ENCODE assay signal across 6 mouse cellular contexts in the genomic region with DNA sequence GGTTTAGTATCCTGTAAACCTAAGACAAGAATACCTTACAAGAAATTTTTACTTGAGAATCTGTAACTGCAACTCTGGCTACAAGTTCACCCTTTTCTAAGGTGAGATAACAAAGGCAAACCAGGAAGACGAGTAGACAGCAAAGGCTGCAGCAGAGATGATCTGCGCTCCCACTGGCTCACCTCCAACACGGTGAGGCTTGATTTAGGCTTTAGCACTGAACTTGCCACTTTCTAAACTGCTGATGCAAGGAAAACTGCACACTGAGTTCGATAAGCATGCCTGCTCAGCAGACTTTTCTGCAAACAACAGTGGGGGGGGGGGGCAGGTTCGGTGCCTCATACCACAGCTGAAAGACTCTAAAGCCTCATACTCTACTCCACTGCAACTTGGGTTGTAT. TPM values are rescaled to one million over a fixed set of nuclear protein-coding genes. Genes with fewer than 3 reads are reported as not detected.
"Had no signal": no experiment of that assay in that cellular context is flagged by ENCODE, and none has a peak within 500 bp of the region (broad histone marks: within the 10 kb centered on the region; RNA-seq: fewer than 3 reads in every experiment).

No protein-coding gene starts in this region.

RNA-seq across cellular contexts. Expression of a gene that starts 17.2 kb away (rescaled TPM):
- total RNA-seq: midbrain, postnatal 0 days had no signal
- polyA plus RNA-seq: midbrain, embryonic 11.5 days; midbrain, embryonic 13.5 days; midbrain, embryonic 15.5 days; midbrain, postnatal 0 days; neural tube, embryonic 12.5 days; testis, adult 2 months had no signal
